In genomic region chr15:61416841-61417240, GRCm38 (mm10) we compare ENCODE assay signal across 13 mouse cellular contexts.
DNase-seq lines count a peak whose midpoint lies in the region; ATAC-seq and TF ChIP-seq lines count a peak whose summit lies in the region.
"Had no signal": no experiment of that assay in that cellular context is flagged by ENCODE, and none has a peak within 500 bp of the region (broad histone marks: within the 10 kb centered on the region; RNA-seq: fewer than 3 reads in every experiment).

No protein-coding gene starts in this region.

- DNase-seq in frontal cortex, postnatal 14 days (ENCODE audit: low spot score in 2 of 2), result no peak
- peak; percentile 33 for DNase-seq in brain, adult 2 months (ENCODE audit: low read depth, low spot score)
- peak; percentile 5 for DNase-seq in brain, embryonic 14.5 days (ENCODE audit: low read depth)
- DNase-seq in telencephalon, adult 2 months (ENCODE audit: low read depth, low spot score), result peak; percentile 13
- no peak for DNase-seq in ovary, postnatal 14 days (ENCODE audit: low spot score)
- DNase-seq: adrenal gland, adult 2 months; cerebellum, adult 11 months; cerebellum, adult 9-11 months; cerebellum, postnatal 25 days; gastrocnemius, adult 2 months; gastrocnemius, postnatal 14 days had no signal

- no peak for TF ChIP-seq POLR2A in brain, embryonic 14.5 days (IDR thresholded peaks at IDR 0.05; ENCODE audit: borderline replicate concordance, extremely low read depth, insufficient read depth, insufficient read length, poor library complexity, severe bottlenecking)

- ATAC-seq in frontal cortex, adult (ENCODE audit: low TSS enrichment), result peak; percentile 81
- ATAC-seq: CD4-positive, CD25-positive, alpha-beta regulatory T cell, adult 4 months had no signal

- no peak for TF ChIP-seq CTCF in brain, embryonic 14.5 days (IDR thresholded peaks at IDR 0.05; ENCODE audit: borderline replicate concordance, extremely low read depth, insufficient read depth, insufficient read length)

Comparison
In these comparisons a context has a peak if more than half of its experiments do, and no peak if none do; other contexts are left out.
1. DNase-seq: peak in brain, adult 2 months (single experiment), brain, embryonic 14.5 days (single experiment) and telencephalon, adult 2 months (single experiment); none in frontal cortex, postnatal 14 days (0 of 2) and ovary, postnatal 14 days (single experiment).